Mouse (Mus musculus): Measurements from ENCODE around the gene Rapgef5.
A peak's percentile ranks its signal among the peaks of the same experiment; 100 is the strongest.

The Rapgef5 gene

DNA sequence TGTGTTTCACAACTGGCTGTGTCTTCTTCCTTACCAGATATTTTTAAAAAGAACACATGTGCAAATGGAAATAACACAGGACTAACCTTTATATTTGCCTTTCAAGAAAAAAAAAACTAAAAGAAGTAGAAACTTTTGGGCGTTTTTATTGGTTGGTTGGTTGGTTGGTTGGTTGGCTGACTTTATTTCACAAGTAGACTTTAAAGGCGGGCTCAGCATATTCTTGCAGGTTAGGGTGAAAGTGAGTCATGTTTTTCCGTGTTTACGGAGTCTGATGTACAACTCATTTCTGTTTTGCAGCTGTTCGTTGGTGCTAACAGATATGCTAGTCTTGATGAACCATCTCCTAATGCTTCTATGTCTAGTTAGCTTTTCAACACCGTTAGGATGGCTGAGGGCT, 196.2 kb downstream of the Rapgef5 start:
- no peak for DNase-seq (ENCODE audit: low read depth, low spot score)

DNA sequence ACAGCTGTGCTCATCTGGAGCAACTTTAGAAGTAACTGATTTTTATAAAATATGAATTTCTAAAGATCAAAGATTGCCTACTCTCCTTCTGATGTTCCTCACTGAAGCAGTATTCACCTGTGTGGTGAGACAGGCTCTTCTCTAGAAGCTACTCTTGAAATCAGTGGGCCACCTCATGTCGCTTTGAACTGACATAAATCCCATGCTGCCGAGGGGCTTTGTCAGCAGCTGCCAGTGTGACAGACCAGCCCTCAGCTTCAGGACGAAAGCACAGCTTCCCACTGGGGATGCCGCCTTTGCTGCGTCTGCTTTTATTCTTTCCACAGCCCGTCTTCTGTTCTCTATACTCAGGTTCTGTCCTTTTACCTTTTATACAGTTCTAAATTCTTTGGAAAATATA, 197.3 kb downstream of the Rapgef5 start:
- DNase-seq (ENCODE audit: low read depth, low spot score), result no peak

DNA sequence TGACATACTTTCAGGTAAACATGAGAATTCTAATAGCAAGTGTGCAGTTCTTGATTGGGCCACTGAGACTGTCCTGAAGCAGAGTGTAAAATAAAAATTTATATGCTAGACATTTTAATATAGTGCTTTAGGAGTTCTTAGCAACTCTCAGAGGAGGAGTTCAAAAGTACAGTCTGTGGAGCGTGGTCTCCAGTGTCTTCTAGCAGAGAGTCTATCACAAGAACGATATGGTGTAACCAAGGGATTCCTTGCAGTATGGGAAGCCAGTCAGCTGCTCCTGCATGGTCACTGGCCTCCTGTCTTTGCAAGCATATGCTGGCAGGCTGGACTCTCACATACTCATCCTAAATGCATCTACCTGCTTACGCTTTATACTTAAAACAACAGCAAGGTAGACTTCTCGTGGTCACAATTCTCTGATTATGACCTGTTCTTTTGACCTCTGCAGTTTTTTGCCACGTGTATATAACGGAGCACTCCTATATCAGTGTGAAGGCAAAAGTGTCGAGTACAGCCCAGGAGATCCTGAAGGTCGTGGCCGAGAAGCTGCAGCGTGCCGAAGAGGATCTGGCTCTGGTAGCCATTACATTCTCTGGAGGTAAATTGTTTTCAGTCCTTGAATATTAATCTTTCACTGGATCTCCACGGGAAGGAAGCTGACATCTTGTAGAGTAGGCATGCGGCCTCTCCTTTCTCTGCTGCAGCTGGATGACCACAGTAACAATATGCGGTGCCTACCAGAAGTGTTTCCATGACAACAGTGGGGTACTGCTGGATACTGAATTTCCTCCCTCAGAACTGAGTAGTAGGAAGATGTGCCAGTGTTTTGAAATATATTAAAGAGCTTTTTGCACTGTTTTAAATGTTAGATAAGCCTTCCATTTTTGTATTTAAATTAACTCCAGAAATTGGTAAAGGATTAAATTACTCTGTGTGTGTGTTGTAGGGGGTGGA, 204.8 kb downstream of the Rapgef5 start:
- DNase-seq (ENCODE audit: low read depth, low spot score), result no peak

DNA sequence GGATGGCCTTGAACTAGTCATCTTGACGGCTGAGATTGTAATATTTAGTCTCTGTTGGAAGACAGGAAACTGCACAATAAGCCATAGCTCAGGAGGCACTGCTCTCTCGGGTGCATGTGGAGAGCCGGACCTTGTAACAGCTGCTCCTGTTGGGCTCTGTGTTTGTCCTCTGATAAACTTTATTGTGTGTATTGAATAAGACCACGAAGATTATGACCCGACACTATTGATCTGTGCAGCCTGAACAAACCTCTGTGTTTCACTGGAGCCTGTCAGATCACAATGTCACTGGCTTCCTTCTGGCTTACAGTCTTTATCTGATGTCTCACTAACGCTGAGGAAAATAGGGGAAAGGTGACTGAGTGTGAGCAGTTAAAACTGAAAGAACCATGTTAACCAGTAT, 205.5 kb downstream of the Rapgef5 start:
- DNase-seq (ENCODE audit: low read depth, low spot score), result no peak

DNA sequence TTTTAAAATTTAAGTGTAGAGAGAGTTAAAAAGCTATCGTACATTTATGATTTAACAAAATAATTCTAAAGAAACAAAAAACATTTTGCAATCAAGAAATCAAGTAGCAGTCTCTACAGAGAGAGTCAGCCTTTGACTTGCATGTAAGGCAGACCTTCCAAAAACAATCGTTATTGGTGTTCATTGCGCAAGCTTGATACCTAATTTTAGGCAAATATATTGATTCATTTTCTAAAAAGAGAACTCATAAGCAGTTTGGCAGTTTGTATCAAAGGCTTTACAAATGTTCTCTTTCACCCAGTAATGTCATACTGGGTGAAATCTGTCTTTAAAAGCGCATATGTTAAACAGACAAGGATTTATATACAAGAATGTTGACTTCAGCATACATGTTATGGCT, 208.7 kb downstream of the Rapgef5 start:
- DNase-seq (ENCODE audit: low read depth, low spot score), result no peak

DNA sequence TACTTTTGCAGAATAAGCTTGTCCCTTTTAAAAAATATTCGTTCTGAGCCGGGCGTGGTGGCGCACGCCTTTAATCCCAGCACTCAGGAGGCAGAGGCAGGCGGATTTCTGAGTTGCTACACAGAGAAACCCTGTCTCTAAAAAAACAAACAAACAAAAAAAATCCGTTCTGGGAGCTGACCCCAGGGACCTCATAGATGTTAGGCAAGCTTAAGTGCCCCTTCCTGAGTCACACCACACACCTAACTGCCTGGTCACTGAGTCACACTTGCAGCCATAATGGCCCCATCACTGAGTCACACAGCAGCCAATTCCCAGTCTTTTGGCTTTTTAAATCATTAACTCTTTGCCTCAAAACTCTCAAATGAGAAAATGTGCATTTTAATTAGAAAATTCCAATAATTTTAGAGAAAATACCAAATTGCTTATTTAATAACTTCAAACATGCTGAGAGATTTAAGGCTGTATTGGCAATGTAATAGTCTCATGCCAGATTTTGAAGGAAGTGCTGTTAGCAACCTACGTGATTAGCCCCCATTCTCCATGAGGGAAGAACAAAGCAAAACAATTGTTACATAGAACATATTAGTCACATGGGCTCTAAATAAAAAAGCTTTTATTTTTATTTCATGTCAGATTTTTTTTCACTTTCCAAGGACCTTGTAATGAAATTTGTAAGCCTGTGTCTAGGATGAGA, 211.3 kb downstream of the Rapgef5 start:
- no peak for DNase-seq (ENCODE audit: low read depth, low spot score)

DNA sequence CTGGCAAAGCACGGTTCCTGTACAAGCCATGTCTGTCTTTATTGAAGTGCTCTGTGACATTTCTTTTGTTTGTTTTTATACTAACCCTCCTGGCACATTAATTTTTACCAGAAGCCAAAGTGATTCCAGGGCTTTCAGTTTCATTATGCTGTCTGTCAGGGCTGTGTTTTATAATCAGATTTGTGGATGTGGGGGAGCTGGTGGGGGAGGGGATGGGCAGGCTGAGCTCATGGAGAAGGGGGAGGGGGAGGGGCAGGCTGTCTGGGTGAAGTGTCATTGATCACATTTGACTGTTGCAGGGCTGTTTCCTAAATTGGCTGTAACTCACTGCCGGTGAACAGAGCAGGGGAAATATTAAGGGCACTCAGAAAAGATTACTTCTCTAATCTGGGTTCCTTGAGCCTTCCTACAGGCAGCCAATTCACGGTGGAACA, 211.9 kb downstream of the Rapgef5 start:
- peak; percentile 32 for DNase-seq (ENCODE audit: low read depth, low spot score)

DNA sequence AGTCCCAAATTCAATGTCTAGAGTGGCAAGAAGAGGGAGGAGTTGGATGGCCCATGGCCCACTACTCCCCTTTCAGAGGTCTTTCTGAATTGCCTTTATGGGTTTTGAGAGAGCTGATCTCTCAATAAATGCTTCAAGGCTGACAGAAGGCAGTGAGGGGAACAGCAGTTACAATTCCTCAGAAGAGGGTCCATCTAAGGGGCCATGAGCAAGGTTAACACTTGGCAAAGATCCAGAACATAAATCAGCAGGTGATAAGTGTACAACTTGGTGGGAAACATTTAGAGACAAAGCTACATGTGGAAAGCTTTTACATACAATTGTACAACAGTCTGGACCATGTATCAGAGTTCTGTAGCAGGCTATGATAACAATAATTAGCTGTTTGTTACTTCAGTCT, 217.3 kb downstream of the Rapgef5 start:
- DNase-seq (ENCODE audit: low read depth, low spot score), result no peak

DNA sequence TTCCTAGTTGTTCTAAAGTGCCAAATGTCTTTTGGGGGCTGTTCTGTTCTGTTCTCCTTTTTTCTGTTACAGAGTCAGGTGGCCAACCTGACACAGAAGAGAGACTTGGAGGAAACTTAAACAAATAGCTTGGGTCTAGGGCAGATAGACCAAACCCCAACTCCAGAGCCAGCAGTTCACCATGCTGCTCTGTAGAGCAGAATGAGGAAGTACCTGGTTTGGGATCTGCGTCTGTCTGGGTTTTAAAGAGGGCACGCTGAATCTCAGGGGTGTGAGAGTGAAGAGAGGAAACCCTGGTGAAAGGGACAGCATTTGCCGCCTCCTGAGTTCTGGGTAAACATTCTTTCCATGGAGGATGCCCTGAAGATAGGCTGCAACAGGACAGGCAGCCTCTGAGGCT, 219.9 kb downstream of the Rapgef5 start:
- DNase-seq (ENCODE audit: low read depth, low spot score), result no peak

DNA sequence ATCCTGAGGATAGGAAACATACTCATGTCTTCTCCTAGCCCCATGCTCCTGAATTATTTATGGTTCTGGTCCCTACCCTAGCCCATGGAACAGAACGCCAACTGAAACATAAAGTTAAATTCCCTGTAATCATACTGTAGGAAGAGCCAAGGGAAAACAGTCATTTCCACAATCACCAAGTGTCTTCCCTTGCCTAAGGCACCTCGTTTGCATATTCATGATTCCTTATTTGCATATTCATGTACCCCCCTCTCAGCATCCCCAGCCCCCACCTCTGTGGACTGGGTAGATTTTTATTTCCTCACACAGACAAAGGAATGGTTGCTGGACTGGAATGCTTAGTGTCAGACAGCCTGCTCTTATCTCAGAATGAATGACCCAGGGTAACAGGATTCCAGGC, 220.6 kb downstream of the Rapgef5 start:
- DNase-seq (ENCODE audit: low read depth, low spot score), result peak; percentile 61

DNA sequence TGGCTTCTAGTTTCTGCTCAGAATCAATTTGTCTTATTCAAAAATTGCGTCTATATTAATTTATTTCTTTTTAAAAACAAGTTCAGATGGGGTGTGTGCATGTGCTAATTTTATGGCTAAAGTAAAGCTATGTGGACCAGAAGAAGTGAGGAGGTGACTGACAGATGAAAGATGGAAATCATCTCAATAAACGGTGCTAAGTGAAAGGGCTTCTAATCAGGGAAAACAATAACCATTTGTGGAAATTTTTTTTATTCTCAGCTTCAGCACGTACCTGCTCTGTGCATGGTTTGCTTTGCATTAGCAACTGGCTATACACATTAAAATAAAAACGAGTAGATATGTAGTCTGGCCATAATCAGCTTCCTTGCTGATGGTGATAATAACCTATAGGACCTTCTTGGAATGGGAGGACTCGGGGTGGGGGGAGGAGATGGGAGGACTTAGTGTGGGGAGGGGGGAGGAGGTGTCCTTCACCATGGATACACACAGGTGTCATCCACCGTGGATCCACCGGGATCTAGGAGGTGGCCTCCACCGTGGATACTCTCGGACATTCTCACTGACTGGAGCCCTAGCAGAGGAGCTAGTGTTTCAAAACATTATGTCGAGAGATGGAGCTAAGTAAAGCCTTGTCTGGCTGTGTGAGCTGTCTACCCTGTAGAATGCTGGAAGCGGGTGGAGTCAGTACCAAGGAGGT, 221.2 kb downstream of the Rapgef5 start:
- no peak for DNase-seq (ENCODE audit: low read depth, low spot score)

DNA sequence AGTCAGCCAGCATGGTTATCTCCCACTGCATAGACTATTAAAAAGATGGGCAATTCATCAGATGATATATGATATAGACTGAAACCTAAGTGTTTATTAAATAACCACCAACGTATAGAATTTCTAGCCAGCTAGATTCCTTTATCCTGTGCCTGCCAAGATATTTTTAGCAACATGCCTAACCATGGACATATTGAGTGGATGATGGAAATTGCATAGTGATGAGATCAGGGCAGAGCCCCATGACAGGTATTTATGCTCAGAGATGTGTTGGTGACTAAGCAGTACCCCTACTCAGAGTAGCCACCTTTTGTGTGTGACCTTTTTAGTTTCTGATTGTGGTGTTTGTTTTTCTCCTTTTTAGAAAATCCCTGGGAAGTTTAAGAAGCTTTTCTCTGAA, 226.2 kb downstream of the Rapgef5 start:
- DNase-seq (ENCODE audit: low read depth, low spot score), result no peak

DNA sequence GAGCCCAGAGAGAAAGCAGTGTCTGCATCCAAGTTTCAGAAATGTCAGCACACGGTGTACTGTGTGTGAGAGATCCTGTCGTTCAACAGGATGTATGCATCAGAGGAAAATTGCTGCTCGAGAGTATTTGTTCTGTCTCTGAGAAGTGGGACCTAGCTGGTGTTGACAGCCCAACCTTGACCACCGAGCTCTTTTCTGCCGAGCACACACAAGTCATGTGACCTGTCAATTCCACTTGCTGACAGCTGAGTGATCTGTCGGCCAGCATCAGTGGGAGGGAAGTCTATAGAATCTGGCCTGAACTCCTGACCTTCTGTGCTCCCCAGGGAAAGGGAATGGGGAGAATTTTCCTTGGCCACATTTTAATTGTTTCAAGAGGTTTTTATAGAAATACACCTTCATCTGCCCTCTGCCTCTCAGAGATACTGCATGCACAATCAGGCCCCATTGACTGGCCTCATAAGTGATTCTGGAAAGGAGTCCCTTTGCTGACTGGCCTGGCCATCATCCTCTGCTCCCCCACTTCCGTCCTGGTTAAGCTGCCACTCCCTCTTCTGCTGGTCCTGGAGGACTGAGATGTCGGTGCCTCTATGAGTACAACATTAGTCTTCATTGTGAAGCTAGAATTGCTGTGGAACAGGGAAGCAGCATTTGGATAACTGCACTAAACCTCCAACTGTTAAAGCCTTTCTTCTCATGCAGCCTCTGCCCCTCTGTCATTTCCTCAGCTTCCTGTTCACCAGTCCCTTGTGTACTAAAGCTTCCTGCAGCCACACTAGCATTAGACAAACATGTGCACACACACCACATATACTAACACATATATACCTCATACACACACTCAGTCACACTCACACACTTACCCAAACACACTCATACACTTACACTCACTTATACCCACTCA, 228.6 kb downstream of the Rapgef5 start:
- DNase-seq (ENCODE audit: low read depth, low spot score), result no peak

DNA sequence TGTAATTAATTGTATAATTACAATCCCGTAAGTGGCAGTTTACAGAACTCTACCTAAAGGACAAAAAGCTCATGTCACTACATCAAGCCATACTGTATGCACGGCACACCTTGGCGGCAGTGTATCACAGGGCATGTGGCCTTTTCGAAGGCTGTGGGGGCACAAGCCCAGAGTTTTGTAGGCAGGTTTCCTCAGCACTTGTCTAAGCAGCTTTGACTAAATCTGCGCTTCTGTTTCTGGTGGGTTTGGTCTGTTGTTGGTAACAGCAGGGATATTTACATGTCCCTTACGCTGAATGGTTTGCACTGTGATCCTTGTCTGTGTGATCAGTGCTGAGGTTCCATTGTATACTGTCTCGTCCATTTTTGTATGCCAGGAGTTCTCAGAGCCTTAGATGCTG, 230.3 kb downstream of the Rapgef5 start:
- peak; percentile 38 for DNase-seq (ENCODE audit: low read depth, low spot score)

DNA sequence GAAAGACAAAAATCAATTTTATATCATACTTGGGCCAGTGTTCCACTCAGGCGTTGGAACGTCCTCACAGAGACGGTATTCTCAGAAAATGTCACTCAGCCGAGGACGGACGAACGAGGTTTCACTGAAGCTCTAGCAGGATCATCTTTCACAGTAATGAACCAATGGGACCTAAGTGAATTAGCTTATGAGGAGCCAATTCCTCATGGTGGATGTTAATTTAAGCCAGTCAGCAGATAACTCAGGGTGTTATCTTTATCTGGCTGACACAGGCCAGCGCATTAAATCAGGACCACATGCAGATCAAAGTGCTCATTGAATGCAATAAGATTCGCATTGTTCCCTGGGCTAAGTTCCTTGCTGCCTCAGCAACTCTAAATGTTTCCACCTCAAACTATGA, 234.8 kb downstream of the Rapgef5 start:
- DNase-seq (ENCODE audit: low read depth, low spot score), result no peak

DNA sequence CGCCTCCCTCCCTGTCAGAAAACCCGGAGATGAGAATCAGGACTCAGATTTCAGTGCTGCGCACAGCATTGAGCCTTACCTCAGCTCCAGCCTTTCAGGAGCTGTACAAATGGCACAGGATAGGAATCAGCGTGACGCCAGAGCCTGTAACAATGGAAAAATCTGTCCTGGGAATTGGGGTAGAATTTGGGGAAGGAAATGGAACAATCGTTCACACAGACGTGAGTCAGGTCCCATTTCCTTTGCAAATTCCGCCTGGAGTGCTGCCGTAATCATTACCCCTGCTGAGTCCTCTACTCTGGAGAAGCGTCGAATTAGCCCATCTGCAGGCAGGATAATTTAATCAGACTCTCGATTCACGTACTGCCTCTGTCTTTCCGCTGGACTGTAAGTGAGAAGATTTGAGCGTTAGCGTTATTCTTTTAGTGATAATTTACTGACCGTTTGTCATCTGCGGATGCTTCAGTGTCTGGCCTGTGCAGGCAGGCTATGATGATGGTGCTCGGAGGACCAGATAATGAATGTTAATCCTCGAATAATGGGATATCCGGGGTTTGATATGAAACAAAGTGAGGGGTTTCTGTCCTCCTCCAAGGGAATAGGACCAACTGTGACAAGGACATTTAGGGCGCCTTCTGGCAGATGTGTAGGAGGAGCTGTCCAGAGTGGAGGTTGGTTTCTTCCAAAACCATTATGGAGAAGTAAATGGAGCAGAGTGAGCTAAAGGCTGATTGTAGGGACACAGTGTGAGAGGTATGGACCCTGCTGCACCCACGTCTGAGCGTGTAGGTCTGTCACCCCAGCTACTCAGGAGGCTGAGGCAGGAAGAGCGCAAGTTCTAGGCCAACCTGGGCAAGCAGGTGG, 235.5 kb downstream of the Rapgef5 start:
- peak; percentile 99 for DNase-seq (ENCODE audit: low read depth, low spot score)

DNA sequence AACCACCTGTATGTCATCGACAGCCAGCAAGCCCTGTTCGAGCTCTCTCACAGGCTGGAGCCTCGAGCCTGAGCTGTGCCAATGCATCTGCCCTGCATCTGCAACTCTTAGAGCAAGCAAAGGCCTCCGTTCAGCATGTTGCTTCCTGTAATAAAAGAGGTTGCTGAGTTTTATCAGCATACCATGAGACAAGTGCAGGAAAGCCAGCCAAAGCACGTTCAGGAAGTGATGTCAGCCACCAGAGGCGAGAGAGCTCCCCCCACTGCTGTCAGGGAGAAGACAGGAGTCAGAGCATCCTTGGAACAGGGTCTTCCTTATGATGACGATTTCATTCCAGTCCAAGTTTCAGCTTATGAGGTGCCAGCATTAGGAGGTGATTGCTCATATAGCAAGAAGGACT, 239.7 kb downstream of the Rapgef5 start:
- no peak for DNase-seq (ENCODE audit: low read depth, low spot score)

DNA sequence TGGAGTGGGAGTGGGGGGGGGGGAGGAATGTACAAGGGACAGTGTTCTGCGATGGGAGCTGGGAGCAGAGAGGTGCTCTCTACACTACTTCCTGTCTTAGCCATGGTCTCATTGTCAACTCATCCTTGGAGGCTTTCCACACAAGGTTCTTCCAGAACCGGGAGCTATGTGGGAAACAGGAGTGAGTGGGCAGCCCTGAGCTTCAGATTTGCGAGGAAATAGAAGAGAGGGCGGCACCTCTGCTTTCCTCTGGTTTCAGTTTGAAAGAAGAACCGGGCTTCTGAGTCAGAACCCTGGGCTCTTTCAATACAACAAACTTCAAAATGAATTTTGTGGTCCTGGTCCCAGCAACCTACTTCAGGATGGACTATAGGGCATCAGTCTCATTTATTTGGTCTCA, 244.1 kb downstream of the Rapgef5 start:
- no peak for DNase-seq (ENCODE audit: low read depth, low spot score)

DNA sequence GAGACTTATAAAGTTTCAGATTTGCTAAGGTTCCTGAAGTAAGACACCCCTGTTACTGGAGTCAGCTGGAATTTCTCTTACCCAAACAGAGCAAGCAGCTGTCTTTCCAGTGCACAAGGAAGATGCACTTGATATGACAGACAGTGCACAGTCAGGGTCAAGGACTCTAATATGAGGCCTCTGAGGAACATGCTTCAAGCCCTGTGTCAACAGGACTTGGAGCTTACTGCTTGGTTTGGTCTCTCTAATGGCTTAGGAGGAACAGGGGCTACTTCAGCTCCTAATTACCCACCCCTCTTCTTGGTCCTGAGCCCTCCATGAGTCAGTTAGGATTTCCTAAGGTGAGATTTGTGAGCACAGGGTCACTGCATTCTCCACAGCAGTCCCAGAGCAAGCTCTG, 244.6 kb downstream of the Rapgef5 start:
- no peak for DNase-seq (ENCODE audit: low read depth, low spot score)

DNA sequence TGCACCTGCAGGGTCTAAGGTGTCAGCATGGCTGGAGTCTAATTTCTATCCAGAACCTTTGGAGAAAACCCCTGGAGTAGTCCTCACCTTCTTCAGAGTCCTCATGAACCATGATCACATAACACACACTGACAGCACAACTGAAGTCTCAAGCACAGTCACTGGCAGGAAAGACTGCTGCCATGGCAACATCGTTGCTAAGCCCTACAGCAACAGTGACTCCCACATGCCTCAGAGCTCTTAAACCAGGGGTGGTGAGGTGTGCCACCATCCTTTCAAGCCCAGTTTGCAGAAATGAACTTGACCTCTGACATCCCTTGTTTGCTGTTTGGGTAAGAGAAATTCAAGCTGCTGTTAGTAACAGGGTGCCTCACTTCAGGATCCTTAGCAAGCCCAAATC, 245.4 kb downstream of the Rapgef5 start:
- peak; percentile 67 for DNase-seq (ENCODE audit: low read depth, low spot score)
